Mouse (Mus musculus): Measurements from ENCODE around the gene Rab3il1.
A peak's percentile ranks its signal among the peaks of the same experiment; 100 is the strongest.

The Rab3il1 gene

DNA sequence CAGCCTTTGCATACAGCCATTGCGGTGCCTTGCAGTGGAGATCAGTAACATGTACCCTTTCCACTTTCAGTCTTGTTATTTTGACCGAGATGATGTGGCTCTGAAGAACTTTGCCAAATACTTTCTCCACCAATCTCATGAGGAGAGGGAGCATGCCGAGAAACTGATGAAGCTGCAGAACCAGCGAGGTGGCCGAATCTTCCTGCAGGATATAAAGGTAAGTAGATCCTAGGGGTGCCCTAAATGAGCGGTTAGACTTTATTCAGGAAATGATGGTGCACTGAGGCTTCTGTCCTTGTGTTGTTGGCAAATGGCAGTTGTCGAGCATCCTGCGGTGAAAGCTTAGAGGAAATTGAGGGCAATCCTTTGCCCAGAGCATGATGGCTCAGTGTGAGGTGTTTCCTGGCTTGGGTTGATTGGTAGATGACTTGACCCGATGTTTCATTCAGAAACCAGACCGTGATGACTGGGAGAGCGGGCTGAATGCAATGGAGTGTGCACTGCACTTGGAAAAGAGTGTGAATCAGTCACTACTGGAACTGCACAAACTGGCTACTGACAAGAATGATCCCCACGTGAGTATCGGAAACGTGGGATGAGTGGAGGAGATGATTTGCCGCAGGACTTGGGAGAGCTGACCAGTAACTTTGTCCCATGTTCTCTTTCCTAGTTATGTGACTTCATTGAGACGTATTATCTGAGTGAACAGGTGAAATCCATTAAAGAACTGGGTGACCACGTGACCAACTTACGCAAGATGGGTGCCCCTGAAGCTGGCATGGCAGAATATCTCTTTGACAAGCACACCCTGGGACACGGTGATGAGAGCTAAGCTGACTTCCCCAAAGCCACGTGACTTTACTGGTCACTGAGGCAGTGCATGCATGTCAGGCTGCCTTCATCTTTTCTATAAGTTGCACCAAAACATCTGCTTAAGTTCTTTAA lies 17.1 kb upstream of the Rab3il1 start:
- DNase-seq = no peak

DNA sequence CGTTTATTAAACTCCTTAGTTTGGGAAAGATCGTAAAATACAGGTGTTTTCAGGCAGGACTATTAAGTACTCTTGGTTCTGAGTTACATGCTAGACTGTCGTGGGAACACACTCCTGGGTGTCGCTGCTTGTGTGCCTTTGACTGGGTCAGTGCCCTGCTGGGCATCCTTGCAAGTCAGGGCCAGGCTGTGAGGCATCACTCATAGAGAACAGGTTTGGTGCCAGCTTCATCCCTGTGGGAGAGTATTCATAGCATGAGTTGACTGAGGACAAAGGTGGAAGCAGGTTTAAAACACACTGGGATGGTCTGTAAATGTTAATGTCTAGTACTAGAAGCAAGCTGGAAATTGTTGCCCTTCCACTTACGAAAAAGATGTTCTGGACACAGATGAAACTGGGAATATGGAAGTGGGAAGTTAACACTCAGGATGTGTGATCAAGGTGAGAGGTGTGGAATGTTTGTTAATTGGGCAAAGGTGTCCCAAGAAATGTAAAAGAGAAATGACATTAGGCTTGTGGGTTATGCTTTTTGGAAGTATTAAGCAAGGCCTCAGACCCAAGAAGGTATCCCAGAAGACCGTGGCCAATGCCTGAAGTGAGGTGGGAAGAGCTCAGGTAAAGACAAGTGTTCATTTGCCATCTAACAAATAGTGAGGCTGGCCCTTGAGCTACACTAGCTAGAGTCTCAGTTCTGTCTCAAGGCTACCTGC lies 16.1 kb upstream of the Rab3il1 start:
- DNase-seq = no peak

DNA sequence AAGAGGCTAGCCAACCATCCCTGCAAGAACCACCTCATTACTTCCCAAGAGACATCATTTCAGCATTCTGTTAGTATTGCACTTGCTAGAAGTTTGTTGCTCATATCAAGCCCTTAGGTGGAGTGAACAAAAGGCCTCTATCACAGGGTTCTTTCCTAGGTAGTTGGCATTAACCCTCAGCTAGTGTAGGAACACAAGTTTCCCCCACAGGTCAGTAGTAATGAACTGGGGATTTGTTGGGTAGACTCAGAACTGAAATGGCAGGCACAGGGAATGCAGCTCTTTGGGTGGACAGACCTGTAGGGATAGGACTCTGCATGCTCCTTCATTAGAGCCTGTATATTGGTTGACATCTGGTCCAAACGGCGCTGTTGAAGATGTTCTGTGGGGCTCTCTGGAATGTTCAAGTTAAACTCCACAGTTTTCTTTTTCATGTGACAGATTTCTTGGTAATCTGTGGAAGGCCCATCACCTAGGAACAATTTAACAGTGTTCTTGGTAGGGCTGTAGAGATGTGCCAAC lies 15.5 kb upstream of the Rab3il1 start:
- no peak for DNase-seq

DNA sequence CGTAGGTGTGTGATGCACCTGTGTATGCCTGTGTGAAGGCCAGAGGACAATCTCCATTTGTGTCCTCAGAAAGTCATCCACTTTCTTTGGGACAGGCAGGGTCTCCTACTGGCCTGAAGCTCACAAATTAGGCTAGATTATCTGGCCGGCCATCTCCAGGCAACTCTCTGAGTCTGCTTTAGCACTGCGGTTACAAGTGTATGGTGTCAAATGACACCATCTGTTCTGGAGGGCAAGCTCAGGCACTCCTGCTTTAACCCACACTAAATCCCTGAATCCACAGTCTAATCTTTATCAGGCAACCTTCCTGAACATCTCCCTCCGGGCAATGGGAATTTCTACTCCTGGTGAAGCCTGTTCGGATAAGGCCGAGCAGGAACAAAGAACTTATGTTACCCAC lies 14.3 kb upstream of the Rab3il1 start:
- no peak for DNase-seq

GRCm38 (mm10) chr19:9987593-9987992 lies 13.9 kb upstream of the Rab3il1 start:
- DNase-seq = no peak

- DNase-seq = peak; percentile 50
These were observed 12.1 kb upstream of the Rab3il1 start for GRCm38 (mm10) chr19:9989171-9989883.

- no peak for DNase-seq
These were observed 11.6 kb upstream of the Rab3il1 start for GRCm38 (mm10) chr19:9989884-9990256.

DNA sequence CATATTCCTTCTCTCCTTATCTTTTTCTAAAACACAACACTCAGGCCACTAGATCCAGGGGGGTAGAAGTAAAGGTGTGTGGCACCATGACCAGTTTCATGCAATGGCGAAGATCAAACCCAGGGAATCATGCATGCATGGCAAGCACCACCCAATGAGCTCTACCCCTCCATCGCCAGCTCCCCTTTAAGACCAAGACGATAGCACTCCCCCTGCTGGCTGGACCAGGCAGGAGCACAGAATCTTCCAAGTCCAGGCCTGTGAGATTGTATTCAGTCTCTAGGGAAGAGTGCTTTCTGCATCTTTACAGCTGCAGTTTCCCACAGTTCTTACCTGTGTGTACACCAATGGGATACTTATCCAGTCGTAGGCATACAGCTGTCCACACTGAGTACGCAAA lies 10.2 kb upstream of the Rab3il1 start:
- peak; percentile 87 for DNase-seq

DNA sequence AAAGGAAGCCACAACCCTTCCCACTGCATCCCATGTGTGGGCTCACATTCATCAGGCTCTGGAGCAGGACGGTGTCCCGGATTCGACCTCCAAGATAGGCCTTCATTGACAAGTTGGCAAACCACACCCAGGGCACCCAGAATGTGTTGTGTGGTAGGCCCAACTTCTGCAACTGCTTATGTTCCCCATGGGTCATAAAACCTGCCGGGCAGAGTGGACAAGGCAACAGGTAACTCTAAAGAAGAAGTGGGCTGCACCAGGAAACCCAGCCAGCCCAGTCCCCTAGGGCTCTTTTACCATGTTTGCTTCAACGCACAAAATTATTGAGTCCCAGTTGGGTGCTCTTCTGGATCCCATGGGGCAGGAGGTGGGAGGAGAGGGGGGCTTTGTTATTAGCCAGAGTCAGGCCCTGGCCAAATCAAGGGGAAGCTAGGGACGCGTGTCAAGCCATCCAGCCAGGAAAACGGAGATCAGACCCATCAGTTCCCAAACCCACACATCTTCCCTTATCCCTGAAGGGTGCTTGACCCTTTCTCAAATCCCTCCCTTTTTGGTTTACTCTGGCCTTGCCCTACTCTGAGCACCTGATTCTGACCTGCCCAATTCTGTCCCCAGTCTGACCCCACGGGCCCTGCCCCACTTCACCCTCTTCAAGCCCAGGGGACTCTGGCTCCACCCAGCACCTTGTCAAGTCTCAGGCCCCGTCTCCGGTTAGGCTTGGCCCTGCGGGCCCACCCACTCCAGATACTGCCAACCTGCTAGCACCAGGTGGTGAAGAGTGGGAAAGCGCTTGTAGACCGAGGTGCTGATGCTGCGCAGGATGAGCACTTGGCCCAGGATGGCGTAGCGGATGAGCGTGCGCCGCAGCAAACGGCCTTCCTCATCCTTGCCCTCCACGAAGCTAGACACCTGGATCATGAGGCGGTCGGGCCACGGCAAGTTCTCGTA lies 9.2 kb upstream of the Rab3il1 start:
- no peak for DNase-seq

DNA sequence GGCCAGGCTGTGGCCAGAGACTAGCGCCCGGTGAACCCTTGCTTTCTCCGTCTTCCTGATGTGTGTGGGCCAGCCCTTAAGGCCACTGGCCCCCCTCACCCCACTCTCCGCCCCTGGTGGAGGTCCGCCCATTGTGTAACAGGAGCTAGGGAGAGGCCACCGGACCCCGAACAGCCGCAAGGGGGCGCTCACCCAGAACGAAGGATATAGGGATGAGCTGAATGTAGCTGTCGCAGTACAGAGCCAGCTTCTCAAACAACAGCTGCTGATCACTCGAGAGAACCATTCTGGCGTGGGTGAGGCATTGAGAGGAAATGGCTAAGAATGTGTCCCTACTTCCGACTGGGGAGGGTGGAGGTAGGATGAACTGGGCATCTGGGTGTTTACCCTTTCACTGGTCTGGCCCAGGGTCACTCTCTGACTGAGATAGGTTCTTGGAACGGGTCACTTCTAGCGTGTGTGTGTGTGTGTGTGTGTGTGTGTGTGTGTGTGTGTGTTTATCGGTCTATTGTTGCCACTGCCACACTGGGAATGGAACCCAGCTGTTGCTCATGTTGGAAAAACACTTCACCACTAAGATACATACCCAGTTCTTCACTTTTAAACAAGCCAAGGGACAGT lies 8.3 kb upstream of the Rab3il1 start:
- DNase-seq = peak; percentile 89

DNA sequence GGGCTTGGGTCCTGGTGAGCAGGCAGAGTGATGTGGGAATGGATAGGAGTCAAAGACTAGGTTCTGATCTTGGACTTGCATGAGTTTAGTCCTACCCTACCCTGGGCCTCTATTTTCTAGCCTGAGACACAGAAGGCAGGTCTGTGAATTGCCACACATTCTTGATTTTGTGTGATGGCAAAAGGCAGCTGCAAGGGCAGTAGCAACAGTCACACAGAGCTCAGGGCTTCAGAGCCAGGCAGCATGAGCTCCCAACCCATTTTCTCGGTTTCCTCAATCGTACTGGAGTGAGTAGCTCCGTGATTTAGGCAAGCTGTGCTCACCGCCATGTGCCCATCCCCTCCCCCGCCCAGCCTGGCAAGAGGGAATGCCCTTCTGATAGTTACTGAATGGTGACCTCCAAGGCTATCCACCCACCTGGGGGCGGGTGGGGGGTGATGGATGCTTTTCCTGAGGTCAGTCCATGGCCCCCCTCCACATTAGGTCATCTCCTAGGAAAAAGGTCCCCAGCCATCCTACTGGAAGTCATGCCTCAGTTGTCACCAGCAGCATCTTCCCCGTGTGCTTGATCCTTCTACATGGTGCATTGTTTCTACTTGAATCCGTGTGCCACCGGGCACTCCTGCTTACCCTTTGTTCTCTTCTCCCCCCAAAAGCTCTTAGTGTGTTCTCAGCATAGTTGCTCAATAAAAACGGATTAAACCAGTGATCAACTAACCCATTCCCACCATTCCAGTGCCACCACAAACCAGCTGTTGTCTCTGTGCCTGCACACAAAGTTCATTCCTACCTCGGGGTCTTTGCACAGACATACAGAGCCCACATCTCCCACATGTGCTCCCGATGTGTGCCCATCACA lies 4.0 kb upstream of the Rab3il1 start:
- no peak for DNase-seq

- no peak for DNase-seq
These were observed 3.4 kb upstream of the Rab3il1 start for GRCm38 (mm10) chr19:9998063-9998416.

GRCm38 (mm10) chr19:9998736-9999486 lies 2.6 kb upstream of the Rab3il1 start:
- no peak for DNase-seq

GRCm38 (mm10) chr19:10000330-10000729 lies 1.1 kb upstream of the Rab3il1 start:
- no peak for DNase-seq

DNA sequence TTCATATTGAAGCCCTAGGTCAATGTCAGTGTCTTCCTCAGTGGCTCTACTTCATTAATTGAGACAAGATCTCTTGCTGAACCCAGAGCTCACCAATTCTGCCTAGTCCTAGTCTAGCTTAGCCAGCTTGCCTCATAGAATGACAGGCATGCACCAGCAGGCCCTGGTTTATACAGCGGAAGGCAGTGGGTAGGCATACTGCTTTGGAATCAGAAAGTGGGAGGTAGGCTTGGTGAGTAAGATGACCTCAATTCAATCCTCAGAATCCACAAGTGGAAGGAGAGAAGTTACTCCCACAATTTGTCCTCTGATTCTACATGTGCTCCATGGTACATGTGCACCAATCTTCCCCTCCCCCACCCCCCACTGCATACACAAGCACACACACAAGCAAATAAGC lies 2.2 kb downstream of the Rab3il1 start:
- DNase-seq = no peak

- no peak for DNase-seq
These were observed 9.9 kb downstream of the Rab3il1 start for GRCm38 (mm10) chr19:10011408-10011807.

GRCm38 (mm10) chr19:10012827-10013278 lies 11.4 kb downstream of the Rab3il1 start:
- no peak for DNase-seq

- no peak for DNase-seq
These were observed 11.9 kb downstream of the Rab3il1 start for GRCm38 (mm10) chr19:10013348-10013747.

DNA sequence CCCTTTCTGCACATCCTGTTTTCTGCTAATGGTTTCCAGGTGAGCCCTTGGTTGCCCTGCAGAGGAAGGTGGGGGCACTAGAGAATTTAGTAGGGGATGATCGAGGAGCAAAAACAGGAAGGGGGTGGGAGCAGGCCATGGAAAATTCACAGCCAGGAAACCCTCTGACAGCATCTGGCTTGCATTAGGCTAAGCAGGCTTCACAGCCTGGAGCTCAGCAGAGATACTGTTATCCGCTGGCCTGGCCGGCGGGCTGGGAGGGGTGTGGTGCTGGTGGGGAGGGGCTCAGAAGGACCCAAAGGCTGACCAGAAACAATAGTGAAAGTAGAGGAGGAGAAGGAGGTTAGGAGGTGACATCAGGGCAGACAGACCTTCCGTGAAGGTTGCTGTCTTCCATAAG lies 12.4 kb downstream of the Rab3il1 start:
- DNase-seq = no peak

GRCm38 (mm10) chr19:10014824-10015223 lies 13.4 kb downstream of the Rab3il1 start:
- no peak for DNase-seq
